Mouse (Mus musculus) kidney, adult 2 months (tissue): ENCODE measurements around the gene Vmn1r199.

Experiments used
- CTCF ChIP-seq: fragments of 200-500 bp; conservative IDR thresholded peaks from 2 replicates; pipeline ENCODE4 v1.5.1; 2011; ENCODE audit warnings: low read depth, mild to moderate bottlenecking, control low read depth, low read length, moderate library complexity, mixed read lengths; ENCODE audit not compliant: insufficient read depth, insufficient read length
- POLR2A ChIP-seq: fragments of 200-500 bp; IDR thresholded peaks from one replicate; pipeline ENCODE4 v1.6.1; 2011; ENCODE audit warnings: low read depth, low read length, control low read depth

DNA sequence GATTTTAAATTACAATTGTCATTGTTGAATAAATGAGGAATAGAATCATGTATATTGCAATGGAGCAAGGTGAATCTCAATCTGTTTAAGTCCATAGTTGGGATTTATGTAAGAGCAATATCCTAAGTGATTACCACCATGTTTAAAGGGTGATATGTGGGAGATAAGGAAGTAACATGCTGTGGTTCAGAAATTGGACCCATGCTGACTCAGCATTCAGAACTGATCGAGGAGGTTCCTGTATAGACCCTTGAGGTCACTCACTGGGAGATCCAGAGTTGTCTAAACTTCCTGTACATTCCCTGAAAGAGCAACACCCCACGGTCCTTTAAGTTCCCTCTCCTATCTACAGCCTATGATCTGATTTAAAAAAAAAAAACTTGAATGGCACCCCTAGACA is 46.3 kb upstream of the Vmn1r199 start:
- TF ChIP-seq POLR2A (no peak), CTCF (no peak)
